Mouse (Mus musculus) thymus, adult 2 months (tissue): Measurements from ENCODE around the gene Suv39h1. TPM values are rescaled to one million over a fixed set of nuclear protein-coding genes. Genes with fewer than 3 reads are reported as not detected.
"Not testable (repeated sequence)": the region's sequence is repeated elsewhere in the genome, so short reads cannot be mapped to it uniquely, and the experiment has no call there.

Experiments
- DNase-seq: peaks from one replicate; pipeline ENCODE4 v3.0.0; 2021
- H3K27ac ChIP-seq: fragments of 200-500 bp; 2 replicates; pipeline ENCODE4 v1.5.1; 2012; ENCODE audit warnings: low read length, control low read depth; ENCODE audit not compliant: control insufficient read depth, insufficient read depth
- H3K27me3 ChIP-seq: fragments of 200-500 bp; 2 replicates; pipeline ENCODE4 v1.6.1; 2012; ENCODE audit warnings: mild to moderate bottlenecking, low read length, moderate library complexity, mixed read lengths; ENCODE audit not compliant: control insufficient read depth, insufficient read depth
- H3K36me3 ChIP-seq: fragments of 200-500 bp; 2 replicates; pipeline ENCODE4 v1.6.1; 2012; ENCODE audit warnings: mild to moderate bottlenecking, low read length, moderate library complexity; ENCODE audit not compliant: control insufficient read depth, insufficient read depth
- H3K4me1 ChIP-seq: fragments of 200-500 bp; replicated peaks from 2 replicates; pipeline ENCODE4 v1.6.1; 2012; ENCODE audit warnings: low read length; ENCODE audit not compliant: control insufficient read depth, insufficient read depth
- H3K4me3 ChIP-seq: fragments of 200-500 bp; 2 replicates; pipeline ENCODE4 v1.5.1; 2012; ENCODE audit warnings: mild to moderate bottlenecking, low read length, control low read depth, moderate library complexity; ENCODE audit not compliant: control insufficient read depth, insufficient read depth
- CTCF ChIP-seq: fragments of 200-500 bp; IDR thresholded peaks from 2 replicates; pipeline ENCODE4 v1.5.1; 2012; ENCODE audit warnings: mild to moderate bottlenecking, control low read depth, low read length, moderate library complexity, borderline replicate concordance; ENCODE audit not compliant: control insufficient read depth, poor library complexity, insufficient read depth; ENCODE audit errors: extremely low read depth
- POLR2A ChIP-seq: fragments of 200-500 bp; IDR thresholded peaks from 2 replicates; pipeline ENCODE4 v1.6.1; 2012; ENCODE audit warnings: mild to moderate bottlenecking, low read length, control low read depth, moderate library complexity; ENCODE audit not compliant: control insufficient read depth, poor library complexity, insufficient read depth; ENCODE audit errors: extremely low read depth
- WGBS: fragments of 180-500 bp; shearing (Covaris S2); methylation state at CpG from one replicate; pipeline ENCODE4 v1.1.7; 2018; 5-methylcytosine and 5-hydroxymethylcytosine counted together
- polyA plus RNA-seq: library from polyadenylated mRNA; depleted of rRNA; stranded (reverse); fragments of >200 nt; gene quantifications from 2 replicates; pipeline ENCODE4 v1.2.3, GENCODE M21; 2012

The Suv39h1 gene
- polyA plus RNA-seq, 1 experiment, result 69.4 TPM

GRCm38 (mm10) chrX:8085611-8086010, 11.1 kb upstream of the Suv39h1 start:
- 97% methylated on average over 6 of the region's 8 CpGs for WGBS
- Histone ChIP-seq H3K36me3 (peaks cover 25% of the 10 kb centered on the region), H3K27me3 (no peaks in the 10 kb centered on the region), H3K27ac (no peak overlapping the region), H3K4me3 (no peak overlapping the region), H3K4me1 (peaks cover 10% of the 10 kb centered on the region)
- DNase-seq, result no peak
- TF ChIP-seq POLR2A (no peak), CTCF (no peak)

GRCm38 (mm10) chrX:8084771-8085259, 10.3 kb upstream of the Suv39h1 start:
- no peak for TF ChIP-seq POLR2A
- no peak for TF ChIP-seq CTCF
- DNase-seq, result no peak
- H3K36me3 ChIP-seq, result peaks cover 25% of the 10 kb centered on the region
- H3K27me3 ChIP-seq, result no peaks in the 10 kb centered on the region
- H3K4me3 ChIP-seq, result no peak overlapping the region
- H3K27ac ChIP-seq, result no peak overlapping the region
- peaks cover 8% of the 10 kb centered on the region for H3K4me1 ChIP-seq
- WGBS, result 93% methylated on average over 6 of the region's 6 CpGs

GRCm38 (mm10) chrX:8075104-8075503, 544 bp upstream of the Suv39h1 start:
- Histone ChIP-seq H3K36me3 (peaks cover 9% of the 10 kb centered on the region), H3K27ac (peak overlapping the region; percentile 20; the same call in 1 of the 2 replicates), H3K4me1 (peaks cover 5% of the 10 kb centered on the region), H3K27me3 (no peaks in the 10 kb centered on the region), H3K4me3 (peak overlapping the region; percentile 25)
- no peak for DNase-seq
- WGBS, result 41% methylated on average over 3 of the region's 3 CpGs
- TF ChIP-seq POLR2A (no peak), CTCF (no peak)

GRCm38 (mm10) chrX:8073881-8074429, 605 bp downstream of the Suv39h1 start:
- Histone ChIP-seq H3K27ac (peak overlapping the region; percentile 46; the same call in 1 of the 2 replicates), H3K4me3 (peak overlapping the region; percentile 63), H3K27me3 (no peaks in the 10 kb centered on the region), H3K36me3 (peaks cover 13% of the 10 kb centered on the region), H3K4me1 (peaks cover 5% of the 10 kb centered on the region)
- under 1% methylated on average over 54 of the region's 64 CpGs for WGBS
- TF ChIP-seq CTCF (no peak), POLR2A (no peak)
- peak; percentile 53 for DNase-seq

- DNase-seq, result no peak
- no peak overlapping the region for H3K4me3 ChIP-seq
- 0 out of 2 replicates have a peak, but pooled peaks cover 2% of the 10 kb centered on the region for H3K4me1 ChIP-seq
- peaks cover 20% of the 10 kb centered on the region for H3K36me3 ChIP-seq
- H3K27me3 ChIP-seq, result no peaks in the 10 kb centered on the region
- 93% methylated on average over 1 of the region's 1 CpGs for WGBS
- no peak overlapping the region for H3K27ac ChIP-seq
- no peak for TF ChIP-seq POLR2A
- no peak for TF ChIP-seq CTCF
Measured at GRCm38 (mm10) chrX:8069166-8069565, 5.4 kb downstream of the Suv39h1 start.

GRCm38 (mm10) chrX:8051044-8051781, 23.3 kb downstream of the Suv39h1 start:
- H3K27ac ChIP-seq, H3K36me3 ChIP-seq, H3K4me3 ChIP-seq, DNase-seq, H3K27me3 ChIP-seq, H3K4me1 ChIP-seq: not testable (repeated sequence)
- whole genome bisulfite sequencing, result 90% methylated on average over 8 of the region's 8 CpGs

- TF ChIP-seq CTCF (no peak), POLR2A (no peak)
- no peaks in the 10 kb centered on the region for H3K27me3 ChIP-seq
- 42% methylated on average over 1 of the region's 1 CpGs for WGBS
- no peak overlapping the region for H3K4me3 ChIP-seq
- H3K36me3 ChIP-seq, result no peaks in the 10 kb centered on the region
- H3K27ac ChIP-seq, result no peak overlapping the region
- no peak for DNase-seq
- no peaks in the 10 kb centered on the region for H3K4me1 ChIP-seq
Measured at GRCm38 (mm10) chrX:8033009-8033408, 41.6 kb downstream of the Suv39h1 start.
